Mouse (Mus musculus): ENCODE results near the gene D17H6S53E. TPM values are rescaled to one million over a fixed set of nuclear protein-coding genes. Genes with fewer than 3 reads are reported as not detected.

D17H6S53E gene
- polyA plus RNA-seq, 1 experiment from 2014 or later, result 3.1 TPM

DNA sequence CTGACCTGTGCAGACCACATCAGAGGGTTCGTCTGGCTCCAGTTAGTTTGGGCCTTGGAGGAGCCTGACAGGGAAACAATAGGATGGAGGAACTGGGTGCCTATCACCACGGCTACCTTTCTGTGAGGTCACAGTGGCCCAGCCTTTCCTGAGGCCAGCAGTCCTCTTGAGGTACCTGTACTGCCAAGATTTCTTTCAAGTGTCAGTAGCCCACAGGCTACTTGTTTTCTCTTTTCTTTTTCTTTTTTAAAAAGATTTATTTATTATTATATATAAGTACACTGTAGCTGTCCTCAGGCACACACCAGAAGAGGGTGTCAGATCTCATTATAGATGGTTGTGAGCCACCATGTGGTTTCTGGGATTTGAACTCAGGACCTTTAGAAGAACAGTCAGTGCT, 49.8 kb downstream of the D17H6S53E start, which contains the start of gene Aif1:
Gene Aif1 (minus strand): TSS at position 101 of the 400 bp plus-strand sequence.
- H3K4me2 ChIP-seq, result no peak within 1 kb of the TSS
- no peak within 1 kb of the TSS for H3K9ac ChIP-seq
- no peaks in the 10 kb centered on the region; the same call in 1 of the 2 replicates for H3K4me1 ChIP-seq (replicated peaks)
- no peak within 1 kb of the TSS for H3K27ac ChIP-seq
- 58% methylated on average over 2 of the region's 2 CpGs for WGBS (ENCODE audit: insufficient replicate concordance)
- no peaks in the 10 kb centered on the region for H3K9me3 ChIP-seq (replicated peaks)
- no peaks in the 10 kb centered on the region for H3K36me3 ChIP-seq
- H3K4me3 ChIP-seq (replicated peaks), result no peak within 1 kb of the TSS
- no peaks in the 10 kb centered on the region for H3K27me3 ChIP-seq
- DNase-seq, result no peak
- no peak for ATAC-seq (ENCODE audit: low read depth)

Other genes starting within 250 kb of the D17H6S53E start
- gene Zbtb12, start 246.9 kb upstream of the D17H6S53E start, polyA plus RNA-seq (2015; fragmentation: Nextera tagmentation; extraction: Ambion mirVana), result 0.54 and 0.80 TPM in 2 replicates
- gene Gm20547, start 244.3 kb upstream of the D17H6S53E start, polyA plus RNA-seq (2015; fragmentation: Nextera tagmentation; extraction: Ambion mirVana), result 0.17 TPM in 1 of 2 replicates, not detected in the other
- gene C2, start 228.1 kb upstream of the D17H6S53E start, polyA plus RNA-seq (2015; fragmentation: Nextera tagmentation; extraction: Ambion mirVana), result 11.1 and 11.7 TPM in 2 replicates
- gene Ehmt2, start 227.9 kb upstream of the D17H6S53E start, polyA plus RNA-seq (2015; fragmentation: Nextera tagmentation; extraction: Ambion mirVana), result 16.8 and 17.7 TPM in 2 replicates
- gene Slc44a4, start 211.9 kb upstream of the D17H6S53E start, polyA plus RNA-seq (2015; fragmentation: Nextera tagmentation; extraction: Ambion mirVana), result 1.5 TPM in 2 replicates
- 14.2 and 15.2 TPM in 2 replicates for gene Neu1, start 195.1 kb upstream of the D17H6S53E start, polyA plus RNA-seq (2015; fragmentation: Nextera tagmentation; extraction: Ambion mirVana)
- 0.07 and 0.15 TPM in 2 replicates for gene Hspa1b, start 167.1 kb upstream of the D17H6S53E start, polyA plus RNA-seq (2015; fragmentation: Nextera tagmentation; extraction: Ambion mirVana)
- not detected in 2 replicates for gene Gm20481, start 156.5 kb upstream of the D17H6S53E start, polyA plus RNA-seq (2015; fragmentation: Nextera tagmentation; extraction: Ambion mirVana)
- 2.1 and 2.3 TPM in 2 replicates for gene Hspa1a, start 154.2 kb upstream of the D17H6S53E start, polyA plus RNA-seq (2015; fragmentation: Nextera tagmentation; extraction: Ambion mirVana)
- gene Hspa1l, start 153.7 kb upstream of the D17H6S53E start, polyA plus RNA-seq (2015; fragmentation: Nextera tagmentation; extraction: Ambion mirVana), result 0.10 and 0.34 TPM in 2 replicates
- 163 and 178 TPM in 2 replicates for gene Lsm2, start 144.5 kb upstream of the D17H6S53E start, polyA plus RNA-seq (2015; fragmentation: Nextera tagmentation; extraction: Ambion mirVana)
- 110 and 112 TPM in 2 replicates for gene Vars, start 125.4 kb upstream of the D17H6S53E start, polyA plus RNA-seq (2015; fragmentation: Nextera tagmentation; extraction: Ambion mirVana)
- 0.08 TPM in 2 replicates for gene Vwa7, start 109.8 kb upstream of the D17H6S53E start, polyA plus RNA-seq (2015; fragmentation: Nextera tagmentation; extraction: Ambion mirVana)
- gene Sapcd1, start 98.4 kb upstream of the D17H6S53E start, polyA plus RNA-seq (2015; fragmentation: Nextera tagmentation; extraction: Ambion mirVana), result 2.5 and 2.8 TPM in 2 replicates
- 3.2 and 3.4 TPM in 2 replicates for gene Msh5, start 79.6 kb upstream of the D17H6S53E start, polyA plus RNA-seq (2015; fragmentation: Nextera tagmentation; extraction: Ambion mirVana)
- 141 and 147 TPM in 2 replicates for gene Clic1, start 76.4 kb upstream of the D17H6S53E start, polyA plus RNA-seq (2015; fragmentation: Nextera tagmentation; extraction: Ambion mirVana)
- 28.9 and 30.6 TPM in 2 replicates for gene Ddah2, start 67.3 kb upstream of the D17H6S53E start, polyA plus RNA-seq (2015; fragmentation: Nextera tagmentation; extraction: Ambion mirVana)
- 0.25 and 0.31 TPM in 2 replicates for gene Ly6g6c, start 61.0 kb upstream of the D17H6S53E start, polyA plus RNA-seq (2015; fragmentation: Nextera tagmentation; extraction: Ambion mirVana)
- gene Mpig6b, start 60.2 kb upstream of the D17H6S53E start, polyA plus RNA-seq (2015; fragmentation: Nextera tagmentation; extraction: Ambion mirVana), result 4.1 and 5.2 TPM in 2 replicates
- gene Ly6g6e, start 49.5 kb upstream of the D17H6S53E start, polyA plus RNA-seq (2015; fragmentation: Nextera tagmentation; extraction: Ambion mirVana), result 0.13 and 0.23 TPM in 2 replicates
- 0.35 and 0.47 TPM in 2 replicates for gene Ly6g6d, start 48.3 kb upstream of the D17H6S53E start, polyA plus RNA-seq (2015; fragmentation: Nextera tagmentation; extraction: Ambion mirVana)
- 7.2 and 7.3 TPM in 2 replicates for gene Ly6g6f, start 40.8 kb upstream of the D17H6S53E start, polyA plus RNA-seq (2015; fragmentation: Nextera tagmentation; extraction: Ambion mirVana)
- gene Abhd16a, start 37.1 kb upstream of the D17H6S53E start, polyA plus RNA-seq (2015; fragmentation: Nextera tagmentation; extraction: Ambion mirVana), result 51.0 and 54.9 TPM in 2 replicates
- gene Ly6g5c, start 18.1 kb upstream of the D17H6S53E start, polyA plus RNA-seq (2015; fragmentation: Nextera tagmentation; extraction: Ambion mirVana), result not detected in 2 replicates
- gene Ly6g5b, start 10.9 kb upstream of the D17H6S53E start, polyA plus RNA-seq (2015; fragmentation: Nextera tagmentation; extraction: Ambion mirVana), result 0.21 and 0.28 TPM in 2 replicates
- gene Gpank1, start 4.9 kb upstream of the D17H6S53E start, polyA plus RNA-seq (2015; fragmentation: Nextera tagmentation; extraction: Ambion mirVana), result 14.1 and 14.8 TPM in 2 replicates
- gene Csnk2b, start 4.3 kb upstream of the D17H6S53E start, polyA plus RNA-seq (2015; fragmentation: Nextera tagmentation; extraction: Ambion mirVana), result 176 and 182 TPM in 2 replicates
- gene Apom, start 5.7 kb downstream of the D17H6S53E start, polyA plus RNA-seq (2015; fragmentation: Nextera tagmentation; extraction: Ambion mirVana), result 553 and 573 TPM in 2 replicates
- gene Bag6, start 8.8 kb downstream of the D17H6S53E start, polyA plus RNA-seq (2015; fragmentation: Nextera tagmentation; extraction: Ambion mirVana), result 22.4 and 27.4 TPM in 2 replicates
- gene Prrc2a, start 38.5 kb downstream of the D17H6S53E start, polyA plus RNA-seq (2015; fragmentation: Nextera tagmentation; extraction: Ambion mirVana), result 45.1 and 51.5 TPM in 2 replicates
- 17.4 and 18.5 TPM in 2 replicates for gene Aif1, start 49.7 kb downstream of the D17H6S53E start, polyA plus RNA-seq (2015; fragmentation: Nextera tagmentation; extraction: Ambion mirVana)
- gene Lst1, start 62.1 kb downstream of the D17H6S53E start, polyA plus RNA-seq (2015; fragmentation: Nextera tagmentation; extraction: Ambion mirVana), result 21.6 and 29.0 TPM in 2 replicates
- gene Ltb, start 68.1 kb downstream of the D17H6S53E start, polyA plus RNA-seq (2015; fragmentation: Nextera tagmentation; extraction: Ambion mirVana), result 0.53 and 0.80 TPM in 2 replicates
- gene Tnf, start 75.6 kb downstream of the D17H6S53E start, polyA plus RNA-seq (2015; fragmentation: Nextera tagmentation; extraction: Ambion mirVana), result 0.25 and 0.35 TPM in 2 replicates
- 0.07 and 0.10 TPM in 2 replicates for gene Lta, start 79.0 kb downstream of the D17H6S53E start, polyA plus RNA-seq (2015; fragmentation: Nextera tagmentation; extraction: Ambion mirVana)
- gene Gm16181, start 94.5 kb downstream of the D17H6S53E start, polyA plus RNA-seq (2015; fragmentation: Nextera tagmentation; extraction: Ambion mirVana), result 0.36 TPM in 1 of 2 replicates, not detected in the other
- gene Atp6v1g2, start 107.3 kb downstream of the D17H6S53E start, polyA plus RNA-seq (2015; fragmentation: Nextera tagmentation; extraction: Ambion mirVana), result 0.76 and 1.3 TPM in 2 replicates
- gene Nfkbil1, start 109.4 kb downstream of the D17H6S53E start, polyA plus RNA-seq (2015; fragmentation: Nextera tagmentation; extraction: Ambion mirVana), result 3.9 and 4.4 TPM in 2 replicates
- gene Ddx39b, start 115.4 kb downstream of the D17H6S53E start, polyA plus RNA-seq (2015; fragmentation: Nextera tagmentation; extraction: Ambion mirVana), result 208 and 220 TPM in 2 replicates
- gene H2-D1, start 136.4 kb downstream of the D17H6S53E start, polyA plus RNA-seq (2015; fragmentation: Nextera tagmentation; extraction: Ambion mirVana), result 74.5 and 77.7 TPM in 2 replicates
- gene H2-Q1, start 194.0 kb downstream of the D17H6S53E start, polyA plus RNA-seq (2015; fragmentation: Nextera tagmentation; extraction: Ambion mirVana), result 1.0 and 1.4 TPM in 2 replicates
- gene H2-Q2, start 215.9 kb downstream of the D17H6S53E start, polyA plus RNA-seq (2015; fragmentation: Nextera tagmentation; extraction: Ambion mirVana), result 0.68 and 0.90 TPM in 2 replicates